8 mouse cellular contexts compared by ENCODE assay signal in the genomic region with DNA sequence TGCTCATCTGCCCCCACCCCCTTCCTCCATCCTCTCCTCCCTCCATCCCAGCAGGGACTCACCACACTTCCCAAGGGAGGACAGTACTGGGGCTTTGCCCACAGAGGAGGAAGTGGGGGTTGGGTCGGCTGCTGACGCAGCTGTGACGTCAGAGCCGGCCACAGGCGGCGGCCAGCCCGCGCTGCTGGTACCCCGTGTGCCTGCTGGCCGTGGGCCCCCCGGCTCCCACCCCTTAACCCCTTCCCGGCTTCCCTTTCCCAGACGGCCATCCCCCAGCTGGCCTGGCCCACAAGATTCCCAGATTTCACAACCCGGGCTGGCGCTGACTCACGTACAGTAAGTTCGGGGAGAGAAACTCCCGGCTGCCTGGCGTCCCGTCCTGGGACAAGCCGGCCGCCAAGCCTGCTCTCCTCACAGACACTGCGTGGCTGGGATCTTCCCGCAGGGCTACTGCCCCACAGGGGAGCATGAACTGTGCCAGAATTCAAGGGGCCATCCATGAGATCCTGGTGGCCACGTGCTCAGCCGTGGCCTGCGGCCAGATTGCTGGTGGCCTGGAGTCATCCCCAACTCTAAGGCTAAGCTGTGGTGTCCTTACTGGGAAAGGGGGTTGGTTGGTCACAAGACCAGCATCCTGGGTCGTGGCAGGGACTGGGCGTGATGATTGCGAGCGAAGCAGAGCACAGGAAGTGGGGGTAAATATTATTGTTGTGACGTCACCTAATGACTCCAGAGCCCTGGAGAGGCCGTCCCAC.
DNase-seq lines count a peak whose midpoint lies in the region; ATAC-seq lines count a peak whose summit lies in the region.

No protein-coding gene starts in this region.

- ATAC-seq in forebrain, embryonic 12.5 days (ENCODE audit: low FRiP score), result peak; percentile 90

- 0 out of 2 replicates have a peak, but pooled peaks cover 3% of the 10 kb centered on the region for H3K27me3 ChIP-seq in forebrain, embryonic 12.5 days

- peak; percentile 93 for DNase-seq in CD4-positive helper T cell, adult 2 months (ENCODE audit: low read depth, low spot score)
- peak; percentile 80 to 82 for DNase-seq in adrenal gland, adult 18-20 months (ENCODE audit: low spot score in 2 of 2)
- DNase-seq in heart, postnatal 14 days, result peak; percentile 84 to 87
- peak; percentile 80 to 87 for DNase-seq in kidney, postnatal 4 days
- peak; percentile 89 for DNase-seq in lung, postnatal 14 days
- DNase-seq in ovary, postnatal 10 days (ENCODE audit: low spot score), result peak; percentile 65
- DNase-seq in thymus, postnatal 25 days, result peak; percentile 65

- H3K9me3 ChIP-seq in forebrain, embryonic 12.5 days, result no peaks in the 10 kb centered on the region

- H3K4me3 ChIP-seq in forebrain, embryonic 12.5 days (replicated peaks), result peak overlapping the region; percentile 61

- H3K4me1 ChIP-seq in forebrain, embryonic 12.5 days, result peaks cover 35% of the 10 kb centered on the region

- peak overlapping the region; percentile 70 for H3K9ac ChIP-seq in forebrain, embryonic 12.5 days

- peak overlapping the region; percentile 84 for H3K4me2 ChIP-seq in forebrain, embryonic 12.5 days

- peak overlapping the region; percentile 65; the same call in 1 of the 2 replicates for H3K27ac ChIP-seq in forebrain, embryonic 12.5 days

- H3K36me3 ChIP-seq in forebrain, embryonic 12.5 days (replicated peaks), result no peaks in the 10 kb centered on the region

- intact Hi-C loops in heart, postnatal 14 days (cut with DNase I), result loop anchor here (2.0 to 5.0 kb wide), 2 partner anchors 60 to 89 kb away; partner anchors contain the start of genes Cebpb and Tmem189

- WGBS in forebrain, embryonic 12.5 days, result 2% methylated on average over 33 of the region's 33 CpGs

Comparison
In these comparisons a context has a peak if more than half of its experiments do, and no peak if none do; other contexts are left out.
1. Peak in every context shown above with its lines: DNase-seq, ATAC-seq, H3K4me3 ChIP-seq and H3K27ac ChIP-seq.